Mouse (Mus musculus): Measurements from ENCODE around the gene Rnf185.

The Rnf185 gene

DNA sequence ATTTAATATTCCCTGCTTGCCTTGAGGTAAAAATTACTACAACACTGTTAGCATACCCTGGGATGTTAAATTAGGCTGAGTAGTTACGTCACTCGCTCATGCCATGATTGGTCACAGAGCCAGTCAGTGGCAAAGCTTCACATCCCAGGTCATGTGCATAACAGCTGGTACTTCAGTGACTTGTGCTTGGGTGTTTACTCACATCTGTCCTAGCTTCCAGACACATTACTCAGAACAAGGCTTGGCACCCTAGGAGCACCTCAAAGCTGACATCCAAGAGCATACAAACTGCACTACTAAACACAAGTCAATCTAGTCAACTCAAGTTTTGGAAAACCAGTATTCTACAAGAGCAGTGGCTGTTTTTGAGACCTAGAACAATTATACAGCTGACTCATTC lies 9.1 kb downstream of the Rnf185 start:
- WGBS = 80% methylated on average over 2 of the region's 2 CpGs

DNA sequence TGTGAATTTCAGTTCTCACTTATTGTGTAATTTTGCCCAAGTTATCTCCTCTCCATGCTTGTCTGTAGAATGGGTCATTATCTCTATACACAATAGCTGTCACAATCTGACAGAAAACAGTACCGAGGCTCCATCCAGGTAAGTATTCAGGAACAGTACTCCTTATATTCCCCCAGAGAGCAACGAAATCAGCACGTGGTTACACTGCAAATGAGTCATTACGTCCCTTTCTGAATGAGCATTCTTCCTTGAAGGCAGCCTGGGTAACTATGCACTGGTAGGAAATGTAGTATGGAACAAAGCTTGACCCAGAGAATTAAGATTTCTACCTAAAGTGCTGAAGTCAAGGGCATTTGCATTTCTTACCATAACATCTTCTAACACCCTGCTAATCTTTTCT lies 9.5 kb downstream of the Rnf185 start:
- WGBS = 59% methylated on average over 4 of the region's 4 CpGs

DNA sequence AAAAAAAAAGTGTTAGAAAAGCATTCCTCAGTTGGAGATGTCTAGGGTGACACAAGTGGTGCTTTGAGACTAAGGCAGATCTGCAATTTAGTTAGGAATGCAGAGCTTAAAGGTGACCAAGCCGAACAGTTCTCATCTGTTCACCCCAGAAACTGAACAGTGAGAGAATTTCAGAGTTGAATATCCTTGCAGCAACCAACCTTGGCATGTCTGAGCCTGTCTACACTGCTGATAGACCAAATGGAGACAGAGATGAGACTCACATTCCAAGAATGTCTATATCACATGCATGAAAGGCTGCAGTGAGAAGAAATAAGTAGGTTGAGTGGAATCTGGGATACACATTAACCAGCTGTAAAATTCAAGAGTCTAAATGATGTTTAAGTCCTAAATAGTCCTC lies 14.5 kb downstream of the Rnf185 start:
- 90% methylated on average over 1 of the region's 1 CpGs for WGBS

DNA sequence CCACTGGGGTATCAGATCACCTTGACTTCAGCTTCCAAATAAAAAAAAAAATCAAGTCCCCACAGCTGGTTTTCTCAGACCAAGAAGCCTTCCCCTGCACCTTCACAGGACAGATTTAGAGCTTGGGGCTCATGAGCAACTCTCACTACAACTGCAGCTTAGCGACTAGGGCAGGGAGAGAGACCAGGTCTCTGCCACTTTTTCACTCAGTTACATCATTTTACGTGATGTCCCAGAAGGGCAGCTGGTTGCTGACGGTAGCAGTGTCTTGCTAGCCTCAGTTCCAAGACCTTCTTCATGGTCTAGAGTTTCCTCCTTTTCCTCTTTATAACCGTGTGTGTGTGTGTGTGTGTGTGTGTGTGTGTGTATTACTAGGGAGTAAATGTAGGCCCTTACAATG lies 18.4 kb downstream of the Rnf185 start:
- 76% methylated on average over 4 of the region's 4 CpGs for WGBS

DNA sequence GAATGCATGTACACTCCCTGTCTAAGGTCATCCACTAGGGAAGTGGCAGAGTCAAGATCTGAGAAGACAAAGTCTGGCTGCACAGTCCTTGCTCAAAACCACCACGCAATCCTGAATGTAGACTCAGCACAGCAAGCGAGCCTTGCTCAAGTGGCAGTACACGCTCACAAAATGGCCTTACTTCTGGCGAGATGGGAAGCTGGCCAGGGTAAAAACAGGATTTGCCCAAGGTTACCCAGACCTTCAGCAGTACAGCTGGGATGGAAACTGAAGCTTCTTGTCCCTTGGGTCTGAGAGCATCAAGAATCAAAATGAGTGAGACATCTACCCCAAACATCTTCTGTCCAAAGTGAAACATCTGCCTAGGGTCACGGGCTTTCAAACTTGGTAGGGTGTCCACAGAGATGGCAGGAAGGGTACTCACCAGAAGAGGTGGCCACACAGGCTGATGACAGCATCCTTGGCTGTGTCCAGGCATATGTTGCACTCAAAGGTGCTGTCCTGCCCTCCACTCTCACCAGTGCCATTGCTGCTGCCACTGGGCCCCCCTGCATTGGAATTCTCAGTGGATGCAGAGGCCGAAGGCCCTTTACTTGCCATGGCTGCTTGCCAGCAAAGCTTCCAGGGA lies 20.1 kb downstream of the Rnf185 start:
- WGBS = 83% methylated on average over 6 of the region's 6 CpGs

DNA sequence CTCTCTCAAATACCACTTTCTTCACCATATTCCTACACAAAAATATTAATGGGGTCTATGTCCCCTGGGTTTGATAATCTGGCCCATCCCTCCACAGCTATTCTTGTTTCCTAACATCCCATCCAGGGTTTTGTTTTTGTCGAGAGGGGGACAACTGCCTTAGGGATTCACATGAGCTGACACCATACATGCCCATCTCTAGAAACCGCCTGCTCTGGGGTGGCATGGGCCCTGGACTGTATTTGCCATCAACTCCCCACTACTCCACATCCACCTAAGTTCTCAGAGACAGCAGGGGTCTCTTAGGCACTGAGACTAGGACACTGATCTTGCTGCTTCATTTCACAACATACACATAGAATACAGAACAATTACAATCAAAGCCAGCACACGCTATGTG lies 20.6 kb downstream of the Rnf185 start:
- 91% methylated on average over 3 of the region's 3 CpGs for WGBS

DNA sequence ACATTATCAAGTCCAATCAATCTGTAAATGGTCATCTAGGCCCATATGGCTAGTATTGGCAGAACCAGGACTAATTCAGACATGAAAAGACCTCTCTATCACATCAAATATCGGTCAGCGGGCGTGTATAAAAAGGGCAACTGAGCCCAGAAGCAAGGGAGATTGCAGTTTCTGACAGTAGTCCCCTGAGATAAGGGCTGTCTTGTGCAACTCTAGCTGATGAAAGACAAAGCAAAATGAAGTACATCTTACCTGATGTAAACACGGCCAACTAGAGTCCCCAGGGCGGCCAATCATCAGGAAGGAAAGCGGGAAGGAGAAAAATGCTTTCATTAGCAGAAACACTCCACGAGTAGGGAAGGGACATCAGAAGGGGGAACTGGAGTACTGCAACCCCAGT lies 23.5 kb downstream of the Rnf185 start:
- WGBS = 91% methylated on average over 7 of the region's 7 CpGs

DNA sequence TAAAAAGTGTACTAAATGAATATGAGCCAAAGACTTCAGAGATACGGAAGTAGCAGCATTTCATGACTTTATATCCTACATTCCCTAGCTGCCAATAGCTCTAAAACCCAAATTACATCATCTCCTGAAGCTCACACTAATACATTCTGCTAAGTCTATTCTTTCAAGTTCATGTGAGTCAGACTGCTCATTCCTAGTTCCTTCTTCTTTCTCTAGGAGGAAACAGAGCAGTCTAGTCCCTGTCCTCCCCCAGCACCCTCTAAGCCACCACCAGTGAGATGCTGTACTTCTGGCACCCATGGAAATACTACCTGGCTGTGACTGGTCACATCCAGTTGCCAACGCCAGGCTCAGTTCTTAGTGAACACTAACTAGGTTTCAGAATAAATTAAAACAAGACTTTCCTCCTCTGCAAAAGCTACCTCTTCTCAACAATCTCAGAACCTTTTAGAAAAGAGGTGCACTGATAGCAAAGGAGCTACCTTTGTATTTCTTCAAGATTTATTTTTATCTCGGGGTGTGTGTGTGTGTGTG lies 24.4 kb downstream of the Rnf185 start:
- WGBS = 67% methylated on average over 3 of the region's 3 CpGs

- WGBS = 86% methylated on average over 4 of the region's 4 CpGs
These were observed 29.9 kb downstream of the Rnf185 start for GRCm38 (mm10) chr11:3422242-3422641.

GRCm38 (mm10) chr11:3418741-3419140 lies 33.4 kb downstream of the Rnf185 start:
- WGBS = 52% methylated on average over 4 of the region's 4 CpGs

- 78% methylated on average over 6 of the region's 6 CpGs for WGBS
These were observed 34.4 kb downstream of the Rnf185 start for GRCm38 (mm10) chr11:3417795-3418194.

DNA sequence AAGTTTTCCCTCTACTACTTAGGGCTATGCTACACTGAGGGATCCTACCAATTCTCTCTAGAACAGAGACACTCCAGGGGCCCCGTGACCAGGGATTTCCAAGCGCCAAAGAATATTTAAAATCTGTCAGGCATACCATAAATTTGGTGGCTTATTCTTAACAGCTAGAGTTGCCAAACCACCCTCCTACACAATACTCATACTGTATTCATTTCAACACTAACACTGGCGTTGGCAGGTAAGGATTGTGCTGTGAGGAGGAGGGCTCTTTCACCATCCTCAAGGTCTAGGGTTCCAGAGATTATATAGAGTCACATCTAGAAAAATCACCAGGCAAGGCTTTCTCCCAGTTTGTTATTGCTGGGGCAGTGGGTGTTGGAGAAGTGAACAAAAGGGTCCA lies 35.8 kb downstream of the Rnf185 start:
- WGBS = 51% methylated on average over 3 of the region's 3 CpGs

GRCm38 (mm10) chr11:3412111-3412510 lies 40.1 kb downstream of the Rnf185 start:
- WGBS = 83% methylated on average over 3 of the region's 3 CpGs

- 3% methylated on average over 45 of the region's 45 CpGs for WGBS
These were observed 43.0 kb downstream of the Rnf185 start, which contains the start of gene Limk2 for GRCm38 (mm10) chr11:3408997-3409732. Gene Limk2, minus strand, starts transcription at chr11:3409189.

GRCm38 (mm10) chr11:3408131-3408996 lies 43.8 kb downstream of the Rnf185 start:
- WGBS = 14% methylated on average over 34 of the region's 34 CpGs

DNA sequence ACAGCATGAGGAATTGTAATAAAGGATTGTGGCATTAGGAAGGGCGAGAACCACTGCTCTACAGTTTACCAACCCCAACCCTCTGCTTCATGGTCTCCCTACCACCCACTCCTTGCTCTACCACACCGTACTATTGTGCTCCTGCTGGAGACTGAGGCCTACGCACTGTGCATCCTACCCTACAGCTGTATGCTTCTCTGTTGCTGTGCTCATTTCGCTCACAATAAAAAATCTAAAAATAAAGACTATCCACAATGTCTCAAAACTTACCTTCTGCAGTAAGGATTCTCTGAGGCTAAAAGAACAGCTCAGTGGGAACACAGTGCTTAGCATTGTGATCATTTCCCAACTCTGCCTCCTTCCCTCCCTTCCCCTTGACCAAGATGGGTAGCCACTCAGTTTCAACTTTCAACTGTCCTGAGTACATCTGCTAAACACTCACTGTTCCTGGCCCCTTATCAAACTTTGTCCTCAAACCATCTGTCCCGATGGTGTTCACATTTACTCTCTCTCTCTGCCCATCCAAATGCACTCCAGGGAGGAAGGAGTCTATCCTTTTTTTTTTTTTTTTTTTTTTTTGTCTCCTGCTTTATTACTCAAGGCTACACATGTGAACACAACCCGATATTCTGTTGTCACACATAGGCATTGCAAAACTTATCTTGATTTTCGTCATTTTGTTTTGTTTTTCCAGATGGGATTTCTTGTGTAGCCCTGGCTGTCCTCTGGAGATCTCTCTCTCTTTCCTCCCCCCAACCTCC lies 47.7 kb downstream of the Rnf185 start:
- 68% methylated on average over 7 of the region's 7 CpGs for WGBS

DNA sequence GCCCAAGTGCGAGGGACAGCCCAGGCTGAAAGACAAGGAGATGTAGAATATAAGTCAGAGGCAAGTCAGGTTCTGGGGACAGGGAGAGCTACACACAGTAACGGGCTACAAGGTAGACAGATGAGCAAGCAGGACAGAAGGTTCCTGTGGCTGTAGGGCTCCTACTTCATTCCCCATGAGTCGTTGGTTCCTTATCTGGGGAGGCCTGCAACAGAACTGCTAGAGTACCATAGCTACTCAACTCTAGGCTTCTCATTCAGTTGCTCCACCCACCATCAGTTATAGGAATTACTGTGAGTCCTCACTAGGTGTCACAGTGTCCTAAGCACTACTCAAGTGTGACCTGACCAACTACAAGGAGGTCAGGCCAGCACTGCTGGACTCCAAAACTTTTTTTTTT lies 49.1 kb downstream of the Rnf185 start:
- WGBS = 93% methylated on average over 3 of the region's 3 CpGs

- WGBS = 90% methylated on average over 1 of the region's 1 CpGs
These were observed 53.8 kb downstream of the Rnf185 start for GRCm38 (mm10) chr11:3398318-3398717.

GRCm38 (mm10) chr11:3396562-3396961 lies 55.6 kb downstream of the Rnf185 start:
- 48% methylated on average over 8 of the region's 8 CpGs for WGBS

DNA sequence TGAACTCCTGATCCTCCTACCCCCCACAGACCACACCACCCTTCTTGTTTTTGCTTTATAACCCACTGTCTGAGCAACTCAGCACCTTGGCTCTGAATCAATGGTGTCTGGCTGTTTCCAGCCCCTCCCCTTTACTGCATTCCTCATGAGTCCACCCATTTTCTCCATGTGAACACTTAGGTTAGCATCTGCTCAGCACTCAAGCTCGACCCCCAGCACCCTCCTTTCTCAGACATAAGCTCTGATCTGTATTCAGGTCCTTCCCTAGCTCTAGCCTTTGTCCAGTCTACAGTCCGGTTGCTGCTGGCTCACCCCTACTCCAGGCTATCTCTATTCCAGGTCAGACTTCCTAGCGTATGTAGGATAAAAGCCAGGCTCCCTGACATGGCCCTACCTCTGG lies 56.1 kb downstream of the Rnf185 start:
- 58% methylated on average over 3 of the region's 3 CpGs for WGBS

- 59% methylated on average over 5 of the region's 5 CpGs for WGBS
These were observed 57.6 kb downstream of the Rnf185 start for GRCm38 (mm10) chr11:3394520-3394919.

GRCm38 (mm10) chr11:3392526-3392925 lies 59.6 kb downstream of the Rnf185 start:
- 85% methylated on average over 8 of the region's 8 CpGs for WGBS

All from cerebral cortex, adult 2 months (tissue).